Mouse (Mus musculus): ENCODE measurements around the gene S100pbp. TPM values are rescaled to one million over a fixed set of nuclear protein-coding genes. Genes with fewer than 3 reads are reported as not detected.

S100pbp gene
- total RNA-seq, 2 experiments from 2014 or later, result 14.1 to 37.5 TPM

DNA sequence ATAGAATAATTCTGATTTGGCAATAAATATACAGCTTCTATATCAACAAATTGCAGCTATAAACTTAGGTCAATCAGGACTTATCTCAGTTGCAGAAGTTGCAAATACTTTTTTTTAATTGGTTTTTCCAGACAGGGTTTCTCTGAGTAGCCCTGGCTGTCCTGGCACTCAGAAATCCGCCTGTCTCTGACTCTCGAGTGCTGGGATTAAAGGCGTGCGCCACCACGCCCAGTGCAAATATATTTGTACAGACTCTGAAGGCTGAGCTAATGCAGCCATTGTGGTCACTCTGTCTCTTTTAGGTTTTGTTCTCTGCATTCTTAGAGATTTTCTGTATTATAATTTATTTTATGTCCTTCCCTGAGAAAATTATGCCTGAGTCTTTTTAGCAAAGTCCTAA, 32.0 kb downstream of the S100pbp start:
- no peak for ATAC-seq (ENCODE audit: poor library complexity, severe bottlenecking)

DNA sequence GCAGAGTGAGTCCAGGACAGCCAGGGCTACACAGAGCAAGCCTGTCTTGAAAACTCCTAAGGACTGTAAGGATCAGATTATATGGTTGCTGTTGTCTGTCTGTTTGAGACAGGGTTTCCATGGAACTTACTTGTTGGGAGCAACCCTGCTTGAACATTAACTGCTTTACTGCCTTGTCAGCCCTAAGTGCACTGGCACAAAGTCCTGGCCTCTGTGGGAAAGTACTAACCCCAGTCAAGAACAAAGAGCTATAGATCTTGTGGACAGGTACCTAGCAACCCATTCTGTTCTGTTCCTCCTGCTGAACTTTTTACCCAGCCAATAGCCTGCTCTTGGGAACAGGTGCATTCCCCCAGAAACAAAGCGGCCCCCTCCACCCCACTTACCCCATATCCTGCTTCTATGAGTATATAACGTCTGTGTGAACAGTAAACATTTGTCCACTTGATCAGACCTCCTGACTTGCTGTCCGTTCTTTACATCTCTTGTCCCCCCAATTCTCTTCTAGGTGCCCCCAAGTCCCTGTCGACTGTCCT, 38.2 kb downstream of the S100pbp start:
- ATAC-seq (ENCODE audit: poor library complexity, severe bottlenecking), result no peak

DNA sequence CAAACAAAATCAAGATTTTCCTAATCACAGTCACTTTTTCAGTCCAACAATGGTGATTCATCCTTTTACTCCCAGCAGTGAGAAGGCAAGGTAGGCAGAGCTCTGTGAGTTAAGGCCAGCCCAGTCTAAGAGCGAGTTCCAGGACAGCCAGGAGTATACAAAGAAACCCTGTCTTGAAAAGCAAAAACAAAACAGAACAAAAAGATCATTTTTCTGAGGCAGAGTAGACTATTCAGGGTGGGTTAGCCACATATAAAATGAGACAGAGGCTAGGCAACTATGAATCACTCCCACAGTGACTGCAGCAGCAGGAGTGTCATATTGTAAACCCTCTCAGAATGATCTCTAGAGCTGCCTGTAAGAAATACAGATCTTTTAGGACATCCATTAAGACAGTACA, 40.2 kb downstream of the S100pbp start:
- no peak for ATAC-seq (ENCODE audit: poor library complexity, severe bottlenecking)

DNA sequence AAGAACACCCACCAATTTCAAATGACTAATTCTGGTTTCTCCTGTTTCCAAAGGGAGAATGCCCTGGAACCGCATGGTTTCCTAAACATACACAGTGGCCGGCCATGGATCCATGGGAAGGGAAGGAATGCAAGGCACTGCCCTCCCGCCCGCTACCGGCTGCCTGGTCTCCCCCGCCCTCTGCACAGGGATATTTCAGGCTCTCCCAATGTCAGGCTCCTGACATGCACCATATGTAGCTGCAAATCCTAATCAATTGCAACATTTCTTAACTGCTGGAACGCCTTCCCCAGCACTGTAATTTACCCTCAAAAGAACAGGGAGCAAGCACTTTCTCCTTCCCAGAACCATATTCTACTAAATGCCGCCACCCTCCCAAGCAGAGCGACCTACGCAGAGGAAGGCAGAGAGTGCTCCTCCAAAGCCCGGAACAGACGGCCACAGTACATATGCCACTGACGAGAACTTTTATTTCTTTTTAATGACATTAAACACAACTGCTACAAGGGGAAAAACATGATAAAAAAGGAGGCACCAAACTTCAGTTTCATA, 41.9 kb downstream of the S100pbp start:
- ATAC-seq (ENCODE audit: poor library complexity, severe bottlenecking), result no peak

DNA sequence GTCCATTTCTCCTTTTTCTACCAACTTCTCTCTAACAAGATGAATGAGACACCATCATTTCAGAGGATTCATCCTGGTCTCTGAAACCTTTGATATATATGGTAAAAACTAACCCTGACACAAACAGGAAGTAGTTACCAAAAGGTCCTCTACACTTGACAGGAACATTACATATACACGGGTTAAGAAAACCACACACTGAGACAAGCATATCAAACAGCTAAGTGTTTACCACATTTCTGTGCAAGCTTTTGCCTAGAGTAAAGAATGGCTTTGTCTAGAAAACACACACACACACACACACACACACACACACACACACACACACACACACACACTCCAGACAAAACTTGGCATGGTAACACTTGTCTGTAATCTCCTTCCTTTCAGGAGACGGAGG, 43.1 kb downstream of the S100pbp start:
- no peak for ATAC-seq (ENCODE audit: poor library complexity, severe bottlenecking)

DNA sequence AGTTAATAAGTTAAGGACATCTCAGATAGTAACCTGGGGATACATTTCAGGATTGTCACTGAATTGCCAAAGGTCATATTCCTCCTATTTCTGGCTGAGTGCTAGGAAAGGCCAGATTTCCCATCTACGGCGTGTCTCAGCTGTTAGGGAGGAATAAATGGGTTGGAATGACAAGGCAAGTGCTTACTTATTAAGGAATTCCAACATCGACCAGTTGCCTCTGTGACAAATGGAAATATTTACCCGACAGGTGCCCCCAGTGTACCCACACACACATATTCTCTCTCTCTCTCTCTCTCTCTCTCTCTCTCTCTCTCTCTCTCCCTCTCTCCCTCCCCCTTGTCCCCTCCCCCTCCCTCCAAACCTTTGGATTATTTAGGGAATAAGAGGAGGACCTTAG, 43.6 kb downstream of the S100pbp start:
- ATAC-seq (ENCODE audit: poor library complexity, severe bottlenecking), result no peak

DNA sequence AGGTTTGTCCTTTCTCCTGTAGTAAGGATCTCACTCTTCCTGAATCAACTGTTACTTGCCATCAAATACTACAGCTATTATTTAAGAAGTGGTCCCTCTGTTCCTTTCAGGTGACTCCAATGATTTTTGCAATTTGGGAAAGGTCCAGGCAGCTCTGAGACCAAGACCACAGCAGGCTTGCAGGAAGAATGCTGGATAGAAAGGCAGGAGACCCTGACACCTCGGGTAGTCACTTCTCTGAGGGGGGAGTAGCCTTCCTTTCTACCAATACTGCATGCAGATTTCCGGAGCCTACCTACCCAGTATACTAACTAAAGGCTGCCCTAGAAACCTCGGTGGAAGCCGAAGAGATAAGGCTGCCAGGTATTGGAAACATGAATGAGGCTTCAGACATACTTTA, 44.1 kb downstream of the S100pbp start:
- no peak for ATAC-seq (ENCODE audit: poor library complexity, severe bottlenecking)

DNA sequence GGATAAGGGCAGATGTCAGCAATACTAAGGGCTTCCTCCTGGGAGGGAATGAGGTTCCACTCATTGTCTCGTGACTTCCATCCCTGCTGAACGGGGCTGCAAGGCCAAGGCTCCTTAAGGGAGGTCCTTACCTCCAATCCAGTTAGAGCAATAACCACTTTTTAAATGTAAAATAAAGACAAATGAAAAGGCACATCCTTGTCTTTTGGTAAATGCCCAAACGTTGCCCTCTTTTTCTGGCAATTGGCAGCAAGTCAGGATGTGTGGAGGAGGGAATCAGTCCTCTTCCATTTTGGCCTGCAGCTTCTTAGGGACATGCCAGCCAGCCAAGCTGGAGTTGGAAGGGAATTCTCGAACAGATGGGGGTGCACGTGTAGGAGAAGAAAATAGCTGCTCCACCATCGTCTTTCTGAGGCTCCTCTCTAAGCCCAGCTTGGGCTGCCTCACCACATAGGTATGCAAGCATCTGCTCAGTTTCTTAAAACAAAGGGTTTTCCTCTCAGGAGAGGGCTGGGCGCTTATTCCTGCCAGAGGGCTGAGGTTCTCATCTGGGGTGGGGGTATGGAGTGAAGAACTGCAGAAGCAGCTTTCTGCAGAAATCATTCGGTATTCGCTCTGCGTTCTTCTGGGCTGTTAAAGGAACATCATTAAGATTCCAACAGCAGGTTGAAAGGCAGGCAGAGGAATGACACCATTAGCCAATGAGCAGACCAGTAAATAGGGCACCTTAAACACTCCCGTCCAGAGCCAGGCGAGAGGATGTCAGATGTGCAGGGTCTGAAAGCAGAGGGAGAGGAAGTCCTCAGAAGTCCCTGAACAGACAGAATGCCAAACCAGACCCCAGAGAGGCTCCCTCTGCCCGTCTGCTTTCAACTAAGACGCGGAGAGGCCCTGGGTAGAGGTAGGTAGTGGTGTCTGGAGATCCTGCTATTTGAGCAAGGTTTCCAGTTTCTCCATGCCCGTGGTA, 44.8 kb downstream of the S100pbp start:
- ATAC-seq (ENCODE audit: poor library complexity, severe bottlenecking), result no peak

DNA sequence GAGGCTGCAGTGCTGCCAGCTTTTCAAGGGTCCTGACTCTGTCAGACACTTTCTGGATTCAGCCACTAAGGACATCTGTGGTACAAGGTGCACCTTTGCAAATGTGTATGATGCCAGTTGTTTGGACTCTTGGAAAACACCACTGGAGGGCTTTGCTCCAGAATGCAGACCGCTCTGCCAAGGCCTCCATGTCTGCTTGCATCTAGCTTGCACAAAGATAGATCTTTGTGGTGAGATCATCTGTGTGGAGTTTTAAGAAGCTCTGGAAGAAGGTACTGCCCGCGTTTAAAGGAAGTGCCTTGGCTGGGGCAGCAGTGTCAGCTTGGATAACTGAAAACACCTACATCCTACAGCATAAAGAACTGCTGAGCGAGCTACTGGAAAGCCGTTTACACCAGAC, 46.0 kb downstream of the S100pbp start:
- no peak for ATAC-seq (ENCODE audit: poor library complexity, severe bottlenecking)

DNA sequence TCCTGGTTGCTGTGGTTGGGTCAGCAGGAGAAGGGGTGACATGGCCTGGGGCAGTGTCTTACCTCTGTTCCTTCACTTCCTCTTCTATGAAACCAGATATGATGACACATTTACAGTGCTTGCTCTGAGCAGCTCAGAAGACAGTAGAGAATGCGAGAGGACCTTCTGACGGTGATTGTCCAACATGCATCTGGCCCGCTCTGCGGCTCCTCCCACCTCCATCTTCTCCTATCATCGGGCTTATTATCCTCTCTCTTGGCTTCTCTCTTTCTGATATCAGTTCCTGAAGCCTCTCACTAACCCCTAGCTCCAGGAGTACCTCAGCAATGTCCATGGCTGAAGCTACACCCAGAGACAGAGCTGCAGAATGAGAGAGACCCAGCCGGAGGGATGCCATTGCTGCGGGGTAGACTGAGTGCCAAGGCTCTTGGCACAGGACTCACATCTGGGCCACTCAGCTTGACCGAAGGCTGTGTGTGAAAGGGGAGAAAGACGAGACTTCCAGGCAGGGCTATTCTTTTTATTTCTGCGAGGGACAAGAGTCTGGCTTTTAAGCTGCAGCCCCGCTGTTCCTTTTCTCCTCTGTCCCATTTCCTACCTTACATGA, 47.0 kb downstream of the S100pbp start:
- peak; percentile 80 for ATAC-seq (ENCODE audit: poor library complexity, severe bottlenecking)

DNA sequence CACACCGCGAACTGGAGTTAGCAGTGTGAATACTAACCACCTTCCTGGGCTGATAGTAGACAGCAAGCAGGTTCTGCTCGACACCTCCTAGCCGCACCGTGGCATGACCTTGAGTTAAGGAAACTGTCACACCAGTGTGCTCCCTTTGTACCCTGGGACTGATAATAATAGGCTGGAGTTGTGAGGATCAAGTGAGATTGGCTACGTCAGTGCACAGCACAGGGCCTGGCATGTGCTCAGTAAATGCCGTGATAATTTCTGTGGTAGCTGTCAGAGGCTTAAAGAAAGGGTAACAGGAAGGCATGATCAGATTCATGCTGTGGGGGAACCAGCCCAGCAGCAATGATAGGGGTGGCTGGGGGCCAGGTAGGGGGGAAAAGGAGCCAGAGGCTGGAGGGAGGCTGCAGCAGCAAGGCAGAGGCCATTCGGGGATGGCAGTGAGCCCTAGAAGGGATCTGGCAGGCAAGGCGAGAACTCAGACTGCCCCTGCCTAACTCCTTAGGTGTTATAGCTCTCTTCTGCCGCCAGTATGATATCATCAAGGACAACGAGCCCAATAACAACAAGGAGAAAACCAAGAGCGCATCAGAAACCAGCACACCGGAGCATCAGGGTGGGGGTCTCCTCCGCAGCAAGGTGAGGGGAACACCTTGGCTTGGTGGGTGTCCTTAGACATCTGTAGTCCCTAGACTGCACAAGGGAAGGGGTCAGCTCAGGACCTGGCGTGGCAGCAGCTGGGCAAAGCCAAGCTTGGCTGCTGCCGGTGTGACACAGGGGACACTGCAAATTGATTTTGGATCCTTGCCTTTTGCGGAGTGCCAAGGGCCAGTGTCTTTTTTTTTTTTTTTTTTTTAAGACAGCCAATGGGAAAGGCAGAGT, 47.7 kb downstream of the S100pbp start:
- ATAC-seq (ENCODE audit: poor library complexity, severe bottlenecking), result no peak

DNA sequence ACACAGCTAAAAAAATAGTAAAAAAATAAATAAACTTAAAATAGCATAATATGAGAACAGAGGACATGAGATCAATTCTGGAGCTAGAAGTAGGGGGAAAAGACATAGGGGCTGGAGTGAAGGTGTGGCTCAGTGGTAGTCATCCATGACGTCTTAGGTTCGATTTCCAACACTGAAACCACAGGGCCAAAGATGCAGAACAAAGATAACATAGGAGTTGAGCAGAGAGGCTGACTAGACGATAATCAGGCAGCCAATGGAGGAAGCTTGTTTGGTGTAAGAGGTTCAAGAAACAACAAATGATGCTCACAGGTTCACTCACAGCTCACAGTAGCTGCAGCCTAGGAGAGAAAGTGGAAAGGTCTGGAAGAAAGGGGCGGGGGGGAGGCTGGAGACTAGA, 48.7 kb downstream of the S100pbp start:
- peak; percentile 43; the same call in 1 of the 2 replicates for ATAC-seq (ENCODE audit: poor library complexity, severe bottlenecking)

DNA sequence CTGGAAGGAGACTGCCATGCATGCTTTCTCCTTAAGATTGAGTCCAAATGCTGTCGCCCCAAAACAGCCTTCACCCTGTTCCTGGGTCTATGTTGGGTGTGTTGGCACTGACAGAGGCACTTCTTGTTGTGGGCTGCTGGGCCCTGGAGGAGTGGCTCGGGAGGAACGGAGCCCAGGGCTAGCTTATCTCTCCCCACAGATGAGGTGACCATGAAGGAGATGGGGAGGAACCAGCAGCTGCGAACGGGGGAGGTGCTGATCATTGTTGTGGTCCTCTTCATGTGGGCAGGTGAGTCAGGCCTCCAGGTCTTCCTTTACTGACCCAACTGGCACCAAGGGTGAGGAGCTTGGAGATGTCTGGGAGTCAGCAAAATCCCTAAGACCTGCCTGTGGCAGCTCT, 49.9 kb downstream of the S100pbp start:
- no peak for ATAC-seq (ENCODE audit: poor library complexity, severe bottlenecking)

DNA sequence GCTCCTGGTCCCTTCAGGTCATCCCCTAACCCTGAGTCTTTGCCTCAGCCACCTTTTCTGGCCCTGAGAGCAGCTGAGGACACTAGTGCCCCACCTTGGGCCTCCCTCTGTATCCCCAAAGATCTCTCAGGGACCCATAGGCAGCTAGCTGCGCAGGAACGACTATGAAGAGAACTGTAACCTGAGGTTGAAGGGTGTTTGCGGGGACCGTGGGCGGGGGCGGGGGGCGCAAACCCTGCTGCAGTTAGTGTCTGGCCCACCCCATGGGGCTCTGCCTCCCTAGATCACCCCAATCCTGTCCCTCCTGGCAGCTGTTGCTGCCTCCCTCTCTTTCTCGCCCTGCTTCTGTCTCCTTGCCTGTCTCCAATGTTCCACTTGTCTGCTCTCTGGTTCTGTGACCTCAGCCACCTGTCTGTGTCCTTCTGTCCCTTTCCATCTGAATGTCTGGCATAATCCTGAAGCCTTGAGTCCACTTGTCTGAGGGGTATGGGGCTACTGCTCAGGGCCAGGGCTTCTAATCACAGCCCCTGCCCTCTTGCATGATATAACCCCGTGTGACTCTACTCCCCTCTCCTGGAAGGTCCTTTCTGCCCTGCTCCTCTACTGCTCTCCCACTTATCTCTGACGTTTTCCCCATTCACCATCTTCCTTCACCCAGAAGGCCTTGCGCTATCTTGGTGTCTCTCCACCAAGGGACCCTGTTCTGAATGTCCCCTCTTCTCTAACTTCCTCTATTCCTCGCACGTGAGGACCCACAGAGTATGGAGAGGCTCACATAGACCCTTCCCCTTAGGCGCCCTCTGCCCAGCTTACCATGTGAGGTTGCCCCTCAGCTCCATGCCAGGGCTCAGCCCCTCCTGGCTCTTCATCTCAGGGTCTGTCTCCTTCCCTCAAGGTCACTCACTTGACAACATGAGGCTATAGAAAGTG, 51.9 kb downstream of the S100pbp start:
- ATAC-seq (ENCODE audit: poor library complexity, severe bottlenecking), result no peak

DNA sequence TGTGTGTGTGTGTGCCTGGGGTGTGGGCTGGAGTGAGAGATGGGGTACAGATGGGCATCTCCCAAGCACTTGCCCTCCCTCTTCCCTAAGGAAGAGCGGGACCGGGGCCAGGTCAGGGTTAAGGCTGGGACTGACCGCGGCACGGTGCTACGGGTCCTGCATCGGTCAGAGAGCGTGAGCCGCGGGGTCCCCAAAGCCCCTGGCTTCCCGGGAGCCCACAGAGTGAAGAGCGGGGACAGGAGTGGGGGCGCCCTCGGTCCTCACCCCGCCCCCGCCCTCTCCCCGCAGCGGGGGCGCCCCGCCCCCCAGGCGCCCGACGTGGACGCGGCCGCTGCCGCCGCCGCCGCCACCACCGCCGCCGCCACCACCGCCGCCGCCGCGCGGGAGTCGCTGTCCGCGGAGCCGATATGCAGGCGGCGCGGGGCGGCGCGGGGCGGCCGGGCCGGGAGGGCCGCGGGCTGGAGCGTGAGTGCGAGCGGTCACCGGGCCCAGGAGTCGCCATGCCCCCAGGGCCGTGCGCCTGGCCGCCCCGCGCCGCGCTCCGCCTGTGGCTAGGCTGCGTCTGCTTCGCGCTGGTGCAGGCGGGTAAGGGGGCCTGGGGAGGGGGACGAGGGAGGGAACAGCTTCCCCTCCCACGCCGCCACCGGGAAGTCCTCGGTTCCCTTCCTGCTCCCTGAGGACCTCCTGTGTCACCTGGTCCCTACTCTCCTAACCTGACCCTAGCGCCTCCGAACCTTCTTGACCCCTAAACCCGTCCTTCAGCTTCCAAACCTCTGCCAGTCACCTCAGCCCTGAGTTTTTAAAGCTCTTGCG, 52.7 kb downstream of the S100pbp start, which contains the start of gene Fndc5:
TSS of gene Fndc5 (plus strand) at position 421 of the 813 bp plus-strand sequence.
- ATAC-seq (ENCODE audit: poor library complexity, severe bottlenecking), result no peak

DNA sequence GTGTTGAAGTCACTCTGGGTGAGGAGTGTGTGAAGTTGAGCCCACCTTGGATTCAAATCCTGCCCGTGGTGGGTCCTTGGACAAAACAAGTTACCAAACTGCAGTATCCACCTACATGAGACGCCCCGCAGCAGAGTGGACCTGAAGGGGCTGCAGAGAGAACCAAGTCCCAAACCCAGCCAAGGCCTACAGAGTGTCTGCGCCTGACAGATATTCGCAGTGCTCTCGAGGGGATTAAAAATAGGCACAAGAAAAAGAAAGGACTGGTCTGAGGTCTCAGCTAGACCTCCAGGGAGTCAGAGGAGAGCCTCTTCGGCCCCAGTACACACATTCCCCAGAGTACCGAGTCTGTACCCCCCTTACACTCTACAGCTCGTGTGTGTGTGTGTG, 53.3 kb downstream of the S100pbp start:
- ATAC-seq (ENCODE audit: poor library complexity, severe bottlenecking), result no peak

DNA sequence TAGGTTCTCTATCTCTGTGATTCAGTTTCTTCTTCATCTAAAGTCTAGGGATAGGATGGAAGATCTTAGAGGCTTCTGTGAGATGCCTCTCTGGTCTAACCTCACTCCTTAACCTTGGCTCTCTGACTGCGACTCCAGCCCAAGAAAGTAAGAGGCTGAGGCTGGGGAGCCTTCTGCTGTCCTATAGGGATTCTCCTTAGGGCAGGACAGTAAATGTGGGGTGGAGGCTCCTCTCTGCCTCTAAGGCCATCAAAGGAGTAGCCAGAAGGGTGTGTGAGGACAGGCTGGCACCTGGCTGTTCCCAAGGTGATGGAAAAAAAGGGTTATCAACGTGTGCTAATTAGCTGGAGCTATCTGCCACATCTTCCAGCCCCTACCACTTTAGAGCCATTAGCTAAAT, 53.9 kb downstream of the S100pbp start:
- ATAC-seq (ENCODE audit: poor library complexity, severe bottlenecking), result no peak

DNA sequence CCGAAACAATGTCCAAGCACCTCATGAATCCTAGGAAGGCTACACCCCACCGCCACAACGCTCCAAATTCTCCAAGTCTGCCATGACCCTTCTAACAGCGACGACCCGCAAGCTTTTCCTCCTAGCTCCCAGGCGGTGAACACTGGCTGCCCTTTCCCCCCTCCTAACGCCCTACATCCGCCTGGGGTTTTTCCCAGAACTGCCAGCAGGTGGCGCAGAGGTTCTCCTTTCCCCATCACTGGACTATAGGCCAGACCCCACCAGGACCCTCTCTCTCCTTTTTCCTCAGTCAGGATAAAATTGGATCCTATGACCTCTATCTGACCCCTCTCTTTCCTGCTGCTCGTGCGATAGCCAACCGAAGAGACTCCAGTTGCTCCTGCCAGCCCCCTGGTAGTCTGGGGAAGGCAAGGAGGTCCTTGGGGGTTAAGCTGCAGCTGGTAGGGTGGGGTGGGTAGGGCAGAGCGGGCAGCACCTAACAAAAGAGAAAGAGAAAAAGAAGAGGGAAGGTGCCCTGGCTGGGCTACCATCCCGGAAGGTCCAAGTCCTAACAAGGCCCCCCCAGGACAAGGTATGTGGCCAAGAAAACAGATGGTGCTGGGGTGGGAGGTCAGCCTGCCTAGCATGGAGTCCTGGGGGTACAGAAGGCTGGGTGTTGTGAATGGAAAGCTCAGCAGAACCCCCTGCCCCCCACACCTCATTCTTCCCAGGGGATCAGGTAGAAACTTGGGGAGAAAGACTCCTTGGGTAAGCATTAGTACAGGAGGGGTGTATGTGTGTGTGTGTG, 54.5 kb downstream of the S100pbp start:
- ATAC-seq (ENCODE audit: poor library complexity, severe bottlenecking), result peak; percentile 67
